Mouse (Mus musculus): ENCODE measurements around the gene Ginm1. TPM values are rescaled to one million over a fixed set of nuclear protein-coding genes. Genes with fewer than 3 reads are reported as not detected.
"Not testable (repeated sequence)": the region's sequence is repeated elsewhere in the genome, so short reads cannot be mapped to it uniquely, and the experiment has no call there.

Ginm1 gene
- polyA plus RNA-seq, 1 experiment from 2014 or later, result 48.0 TPM

DNA sequence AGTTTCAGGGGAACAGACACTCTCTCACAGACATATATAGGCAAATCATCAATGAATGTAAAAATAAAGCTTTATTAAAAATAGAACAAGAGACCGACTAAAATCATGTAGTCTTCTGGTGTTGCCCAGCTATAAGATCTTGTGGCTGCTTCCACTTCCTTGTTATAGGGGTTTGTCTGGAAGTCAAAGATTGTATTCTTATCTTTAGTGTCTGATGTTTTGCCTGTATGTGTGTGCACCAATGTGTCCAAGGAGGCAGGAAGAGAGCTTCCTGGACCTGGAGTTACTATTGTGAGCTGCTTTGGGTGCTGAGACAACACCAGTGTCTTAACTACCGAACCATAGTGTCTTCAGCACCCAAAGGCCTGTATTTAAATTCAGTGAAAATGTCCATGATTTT lies 35.1 kb downstream of the Ginm1 start:
- Histone ChIP-seq H3K27ac (ENCODE audit: low read depth, low read length) (no peak overlapping the region), H3K27me3 (replicated peaks; ENCODE audit: control insufficient read depth, insufficient read depth, low read length) (no peaks in the 10 kb centered on the region), H3K4me1 (replicated peaks; ENCODE audit: control insufficient read depth, insufficient read depth, low read length) (peaks cover 2% of the 10 kb centered on the region; the same call in 1 of the 2 replicates), H3K9ac (ENCODE audit: low read depth, low read length) (no peak overlapping the region), H3K36me3 (ENCODE audit: control insufficient read depth, insufficient read depth, low read length) (peaks cover 11% of the 10 kb centered on the region; the same call in 1 of the 2 replicates), H3K4me3 (ENCODE audit: low read depth, low read length) (no peak overlapping the region), H3K4me2 (no peak overlapping the region), H3K9me3 (ENCODE audit: control insufficient read depth, low read length) (no peaks in the 10 kb centered on the region)
- 66% methylated on average over 2 of the region's 2 CpGs for WGBS
- peak; percentile 67 for ATAC-seq (replicated peaks; ENCODE audit: low FRiP score)
- no peak for DNase-seq (ENCODE audit: low spot score)

DNA sequence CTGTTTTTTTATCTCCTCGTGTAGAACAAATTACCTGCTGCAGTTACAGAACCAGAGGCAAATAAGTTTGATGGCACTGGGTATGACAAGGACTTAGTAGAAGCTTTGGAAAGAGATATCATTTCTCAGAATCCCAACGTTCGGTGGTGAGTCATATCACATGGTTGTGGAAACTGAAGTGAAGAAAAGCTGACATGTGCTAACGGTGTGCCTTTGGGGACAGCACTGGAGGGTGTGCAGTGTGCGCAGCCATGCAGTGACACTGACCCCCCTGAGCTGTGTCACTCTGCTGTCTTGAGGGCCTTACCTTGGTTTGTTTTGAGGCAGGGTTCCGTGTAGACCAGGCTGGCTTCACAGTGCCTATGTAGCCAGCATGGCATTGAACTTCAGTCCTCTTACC lies 43.9 kb downstream of the Ginm1 start:
- Histone ChIP-seq H3K36me3 (ENCODE audit: control insufficient read depth, insufficient read depth, low read length) (peaks cover 33% of the 10 kb centered on the region; the same call in 1 of the 2 replicates), H3K9ac (ENCODE audit: low read depth, low read length) (no peak overlapping the region), H3K9me3 (ENCODE audit: control insufficient read depth, low read length) (no peaks in the 10 kb centered on the region), H3K4me1 (replicated peaks; ENCODE audit: control insufficient read depth, insufficient read depth, low read length) (no peaks in the 10 kb centered on the region), H3K27ac (ENCODE audit: low read depth, low read length) (no peak overlapping the region), H3K4me2 (no peak overlapping the region), H3K27me3 (replicated peaks; ENCODE audit: control insufficient read depth, insufficient read depth, low read length) (no peaks in the 10 kb centered on the region), H3K4me3 (ENCODE audit: low read depth, low read length) (no peak overlapping the region)
- DNase-seq (ENCODE audit: low spot score) (no peak), ATAC-seq (replicated peaks; ENCODE audit: low FRiP score) (no peak; the same call in 1 of the 2 replicates)
- WGBS, result 76% methylated on average over 6 of the region's 6 CpGs

- H3K9ac ChIP-seq (ENCODE audit: low read depth, low read length); DNase-seq (ENCODE audit: low spot score); H3K9me3 ChIP-seq (ENCODE audit: control insufficient read depth, low read length); ATAC-seq (replicated peaks; ENCODE audit: low FRiP score); H3K27ac ChIP-seq (ENCODE audit: low read depth, low read length); H3K4me1 ChIP-seq (replicated peaks; ENCODE audit: control insufficient read depth, insufficient read depth, low read length); H3K4me3 ChIP-seq (ENCODE audit: low read depth, low read length); H3K4me2 ChIP-seq; H3K27me3 ChIP-seq (replicated peaks; ENCODE audit: control insufficient read depth, insufficient read depth, low read length): not testable (repeated sequence)
- 98% methylated on average over 6 of the region's 6 CpGs for WGBS
- peaks cover 24% of the 10 kb centered on the region for H3K36me3 ChIP-seq (ENCODE audit: control insufficient read depth, insufficient read depth, low read length)
Measured at GRCm38 (mm10) chr10:7745528-7745927, 47.1 kb downstream of the Ginm1 start.

GRCm38 (mm10) chr10:7737914-7738313 lies 54.7 kb downstream of the Ginm1 start:
- peak; percentile 85 for ATAC-seq (replicated peaks; ENCODE audit: low FRiP score)
- WGBS, result 60% methylated on average over 3 of the region's 3 CpGs

DNA sequence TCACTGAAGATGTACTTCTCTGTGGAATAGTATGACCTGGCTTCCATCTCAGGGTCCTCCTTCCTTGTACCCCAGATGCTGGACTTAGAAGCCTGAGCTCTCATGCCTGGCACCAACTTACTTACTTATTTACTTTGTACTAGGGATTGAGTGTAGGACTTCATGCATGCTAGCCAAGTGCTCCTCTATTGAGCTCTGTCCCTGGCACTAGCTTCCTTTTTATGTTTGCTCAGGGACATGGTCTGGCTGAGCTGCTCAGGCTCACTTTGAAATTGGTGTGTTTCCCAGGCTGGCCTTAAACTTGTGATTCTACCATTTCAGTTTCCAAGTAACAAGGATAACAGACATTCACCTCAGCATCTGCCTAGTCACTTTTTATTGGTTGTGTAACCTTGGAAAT lies 55.5 kb downstream of the Ginm1 start:
- Histone ChIP-seq H3K9me3 (ENCODE audit: control insufficient read depth, low read length) (no peaks in the 10 kb centered on the region), H3K9ac (ENCODE audit: low read depth, low read length) (no peak overlapping the region), H3K36me3 (ENCODE audit: control insufficient read depth, insufficient read depth, low read length) (no peaks in the 10 kb centered on the region), H3K4me1 (replicated peaks; ENCODE audit: control insufficient read depth, insufficient read depth, low read length) (peaks cover 8% of the 10 kb centered on the region), H3K27me3 (replicated peaks; ENCODE audit: control insufficient read depth, insufficient read depth, low read length) (no peaks in the 10 kb centered on the region), H3K4me2 (no peak overlapping the region), H3K4me3 (ENCODE audit: low read depth, low read length) (no peak overlapping the region), H3K27ac (ENCODE audit: low read depth, low read length) (no peak overlapping the region)
- ATAC-seq (replicated peaks; ENCODE audit: low FRiP score) (no peak), DNase-seq (ENCODE audit: low spot score) (no peak)

More at GRCm38 (mm10) chr10:7737914-7738313, 54.7 kb downstream of the Ginm1 start:
- H3K9me3 ChIP-seq (ENCODE audit: control insufficient read depth, low read length), result no peaks in the 10 kb centered on the region
- no peak overlapping the region for H3K9ac ChIP-seq (ENCODE audit: low read depth, low read length)
- H3K4me2 ChIP-seq, result no peak overlapping the region
- peak overlapping the region; percentile 16; the same call in 1 of the 2 replicates for H3K27ac ChIP-seq (ENCODE audit: low read depth, low read length)
- no peaks in the 10 kb centered on the region for H3K27me3 ChIP-seq (replicated peaks; ENCODE audit: control insufficient read depth, insufficient read depth, low read length)
- no peak for DNase-seq (ENCODE audit: low spot score)
- H3K4me1 ChIP-seq (replicated peaks; ENCODE audit: control insufficient read depth, insufficient read depth, low read length), result peaks cover 8% of the 10 kb centered on the region
- no peaks in the 10 kb centered on the region for H3K36me3 ChIP-seq (ENCODE audit: control insufficient read depth, insufficient read depth, low read length)
- H3K4me3 ChIP-seq (ENCODE audit: low read depth, low read length), result no peak overlapping the region

DNA sequence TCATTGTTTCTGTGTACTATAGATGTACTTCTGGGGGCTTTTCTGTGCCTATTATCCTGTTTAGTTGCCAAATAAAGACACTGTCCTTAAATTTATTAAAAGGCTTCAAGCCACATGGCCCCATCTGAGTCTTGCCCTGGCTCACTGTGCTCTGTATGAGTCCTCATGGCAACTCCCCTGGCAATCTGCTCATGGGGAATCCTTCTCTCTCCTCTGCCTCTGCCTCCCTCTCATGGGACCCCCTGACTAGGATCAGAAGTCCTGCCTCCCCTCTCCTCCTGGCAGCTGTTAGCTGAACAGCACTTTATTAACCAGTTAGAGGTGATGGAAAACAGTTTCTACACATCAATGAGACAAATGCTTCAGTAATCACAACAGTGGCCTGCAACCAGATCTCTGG lies 61.0 kb downstream of the Ginm1 start:
- Histone ChIP-seq H3K4me2 (no peak overlapping the region), H3K36me3 (ENCODE audit: control insufficient read depth, insufficient read depth, low read length) (no peaks in the 10 kb centered on the region), H3K9ac (ENCODE audit: low read depth, low read length) (no peak overlapping the region), H3K27me3 (replicated peaks; ENCODE audit: control insufficient read depth, insufficient read depth, low read length) (no peaks in the 10 kb centered on the region), H3K4me3 (ENCODE audit: low read depth, low read length) (no peak overlapping the region), H3K4me1 (replicated peaks; ENCODE audit: control insufficient read depth, insufficient read depth, low read length) (peaks cover 6% of the 10 kb centered on the region), H3K9me3 (ENCODE audit: control insufficient read depth, low read length) (no peaks in the 10 kb centered on the region), H3K27ac (ENCODE audit: low read depth, low read length) (no peak overlapping the region)
- DNase-seq (ENCODE audit: low spot score) (no peak), ATAC-seq (replicated peaks; ENCODE audit: low FRiP score) (no peak)

DNA sequence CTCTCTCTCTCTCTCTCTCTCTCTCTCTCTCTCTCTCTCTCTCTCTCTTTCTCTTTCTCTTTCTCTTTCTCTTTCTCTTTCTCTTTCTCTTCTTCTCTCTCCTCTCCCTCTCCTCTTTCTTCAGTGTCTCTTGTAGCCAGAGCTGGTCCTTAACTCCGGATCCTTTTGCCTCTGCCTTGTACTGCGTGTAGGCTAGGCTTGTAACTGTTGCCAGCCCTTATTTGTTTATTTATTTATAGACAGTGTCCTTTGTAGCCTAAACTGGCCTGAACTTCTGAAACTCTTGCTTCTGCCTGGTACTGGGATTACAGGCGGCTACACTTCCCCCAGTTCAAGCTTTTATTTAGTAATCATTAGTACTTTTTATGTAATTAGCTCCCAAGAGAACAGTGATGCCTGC lies 65.6 kb downstream of the Ginm1 start:
- Histone ChIP-seq H3K27ac (ENCODE audit: low read depth, low read length) (no peak overlapping the region), H3K27me3 (replicated peaks; ENCODE audit: control insufficient read depth, insufficient read depth, low read length) (no peaks in the 10 kb centered on the region), H3K4me2 (peak overlapping the region; percentile 87), H3K36me3 (ENCODE audit: control insufficient read depth, insufficient read depth, low read length) (no peaks in the 10 kb centered on the region), H3K9me3 (ENCODE audit: control insufficient read depth, low read length) (no peaks in the 10 kb centered on the region), H3K4me1 (replicated peaks; ENCODE audit: control insufficient read depth, insufficient read depth, low read length) (peaks cover 8% of the 10 kb centered on the region), H3K4me3 (ENCODE audit: low read depth, low read length) (peak overlapping the region; percentile 87), H3K9ac (ENCODE audit: low read depth, low read length) (0 out of 2 replicates have a peak overlapping the region, but pooled peaks have one; percentile 3)
- DNase-seq (ENCODE audit: low spot score), result no peak
- no peak for ATAC-seq (replicated peaks; ENCODE audit: low FRiP score)
- 23% methylated on average over 3 of the region's 3 CpGs for WGBS

GRCm38 (mm10) chr10:7726501-7726812 lies 66.2 kb downstream of the Ginm1 start:
- Histone ChIP-seq H3K36me3 (ENCODE audit: control insufficient read depth, insufficient read depth, low read length) (no peaks in the 10 kb centered on the region), H3K9ac (ENCODE audit: low read depth, low read length) (peak overlapping the region; percentile 82), H3K4me1 (replicated peaks; ENCODE audit: control insufficient read depth, insufficient read depth, low read length) (peaks cover 8% of the 10 kb centered on the region), H3K9me3 (ENCODE audit: control insufficient read depth, low read length) (no peaks in the 10 kb centered on the region), H3K4me3 (ENCODE audit: low read depth, low read length) (peak overlapping the region; percentile 87), H3K27ac (ENCODE audit: low read depth, low read length) (peak overlapping the region; percentile 64), H3K4me2 (peak overlapping the region; percentile 87), H3K27me3 (replicated peaks; ENCODE audit: control insufficient read depth, insufficient read depth, low read length) (no peaks in the 10 kb centered on the region)
- under 1% methylated on average over 8 of the region's 8 CpGs for WGBS
- no peak for ATAC-seq (replicated peaks; ENCODE audit: low FRiP score)
- no peak for DNase-seq (ENCODE audit: low spot score)

GRCm38 (mm10) chr10:7725751-7726500 lies 66.7 kb downstream of the Ginm1 start, which contains the start of gene Katna1:
Gene Katna1, plus strand, starts transcription at chr10:7726000.
- Histone ChIP-seq H3K9me3 (ENCODE audit: control insufficient read depth, low read length) (no peaks in the 10 kb centered on the region), H3K36me3 (ENCODE audit: control insufficient read depth, insufficient read depth, low read length) (no peaks in the 10 kb centered on the region), H3K27ac (ENCODE audit: low read depth, low read length) (peak within 1 kb of the TSS; percentile 64), H3K9ac (ENCODE audit: low read depth, low read length) (peak within 1 kb of the TSS; percentile 82), H3K4me1 (replicated peaks; ENCODE audit: control insufficient read depth, insufficient read depth, low read length) (peaks cover 8% of the 10 kb centered on the region), H3K4me3 (ENCODE audit: low read depth, low read length) (peak within 1 kb of the TSS; percentile 87), H3K4me2 (peak within 1 kb of the TSS; percentile 87), H3K27me3 (replicated peaks; ENCODE audit: control insufficient read depth, insufficient read depth, low read length) (no peaks in the 10 kb centered on the region)
- ATAC-seq (replicated peaks; ENCODE audit: low FRiP score), result peak; percentile 98
- DNase-seq (ENCODE audit: low spot score), result peak; percentile 94
- under 1% methylated on average over 49 of the region's 49 CpGs for WGBS

Data from liver, embryonic 11.5 days (tissue).